Mouse (Mus musculus) gastrocnemius, adult 18-20 months (tissue): ENCODE results near the gene Sox14. TPM values are rescaled to one million over a fixed set of nuclear protein-coding genes. Genes with fewer than 3 reads are reported as not detected.

Source experiments
- DNase-seq: peaks from one replicate; pipeline ENCODE4 v3.0.0; 2021; ENCODE audit warnings: low spot score
- long read RNA-seq, 2 experiments: library from polyadenylated mRNA; stranded (forward); transcript quantifications; one replicate each; pipeline ENCODE4 v2.0.0; 2021
- total RNA-seq, 2 experiments: library from RNA; stranded (reverse); gene quantifications; 2 replicates each; pipeline ENCODE4 v1.2.3; 2021

Gene Sox14
- total RNA-seq: not detected
- long read RNA-seq, experiment 1: 0 reads
- long read RNA-seq, experiment 2: 0 reads

DNA sequence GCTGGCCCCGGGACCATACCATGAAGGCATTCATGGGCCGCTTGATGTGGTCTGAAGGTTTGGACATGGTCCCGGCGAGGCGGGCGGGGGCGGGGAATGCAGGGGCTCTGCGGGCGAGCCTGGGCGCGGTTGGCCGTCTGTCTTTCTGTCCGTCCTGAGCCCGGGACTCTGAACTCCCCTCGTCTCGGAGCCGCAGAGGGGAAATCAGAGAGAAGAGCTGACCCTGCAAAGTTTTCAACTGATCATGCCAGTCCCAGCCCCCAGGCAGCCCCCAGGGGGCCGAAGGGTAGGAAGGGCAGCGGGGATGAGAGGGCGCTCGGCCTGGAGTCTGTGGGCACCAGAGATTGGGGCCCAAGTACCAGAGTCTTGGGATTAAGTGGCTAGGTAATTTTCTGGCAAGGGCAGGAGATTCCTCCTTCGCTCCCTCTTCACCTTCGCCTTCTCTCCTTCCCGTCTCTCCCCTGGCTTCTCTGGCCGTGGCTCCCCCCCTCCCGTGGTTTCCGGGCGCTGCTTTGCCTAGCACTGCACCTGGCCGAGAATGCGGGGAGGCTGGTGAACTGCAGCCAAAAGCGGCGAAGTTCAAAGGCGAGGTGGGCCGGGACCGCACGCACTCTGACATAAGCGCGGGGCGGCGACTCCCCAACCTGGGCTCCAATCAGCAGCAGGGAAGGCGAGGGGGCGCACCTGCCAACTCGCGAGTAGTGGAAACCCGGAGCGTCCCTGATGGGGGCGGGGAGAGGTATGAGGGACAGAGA lies at the start of gene Sox14:
TSS of gene Sox14 (minus strand) at position 553 of the 755 bp plus-strand sequence.
- no peak for DNase-seq

DNA sequence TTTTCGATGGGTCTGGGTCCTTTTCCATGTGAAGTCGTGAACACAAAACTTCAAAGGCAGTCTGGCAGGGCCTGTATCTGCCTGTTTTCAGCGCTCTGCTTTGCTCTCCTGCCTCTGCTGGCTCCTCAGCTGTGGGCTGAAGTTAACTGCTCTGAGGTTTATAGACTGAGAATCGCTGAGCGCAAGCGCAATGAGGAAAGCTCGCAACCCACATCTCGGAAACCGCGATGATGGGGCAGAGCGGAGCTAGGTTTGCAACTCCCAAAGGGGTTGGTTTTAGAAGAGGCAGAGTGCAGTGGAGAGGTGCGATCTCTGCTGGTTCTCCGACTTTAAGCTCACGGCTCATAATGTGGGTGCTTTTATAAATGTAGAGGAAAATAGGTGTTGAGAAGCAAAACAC lies 3.3 kb upstream of the Sox14 start:
- no peak for DNase-seq

DNA sequence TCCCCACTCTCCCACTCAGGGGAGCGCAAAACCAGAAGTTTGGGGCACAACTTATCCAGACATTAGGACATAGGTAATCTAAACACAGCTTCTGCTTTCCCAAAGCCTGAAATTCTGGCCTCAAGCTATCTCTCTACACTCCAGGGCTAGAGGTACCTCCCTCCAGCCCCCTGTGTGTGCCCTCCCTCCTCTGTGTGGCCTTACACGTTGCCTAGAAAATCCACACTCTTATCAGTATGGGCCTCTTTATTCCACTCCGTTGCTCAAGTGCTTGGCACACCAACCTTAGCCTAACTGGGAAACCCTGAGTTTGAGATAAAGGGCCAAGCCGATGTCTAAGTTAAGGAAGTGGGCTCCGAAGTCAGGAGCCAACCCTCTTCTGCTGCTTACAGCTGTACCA lies 2.6 kb upstream of the Sox14 start:
- DNase-seq: no peak

DNA sequence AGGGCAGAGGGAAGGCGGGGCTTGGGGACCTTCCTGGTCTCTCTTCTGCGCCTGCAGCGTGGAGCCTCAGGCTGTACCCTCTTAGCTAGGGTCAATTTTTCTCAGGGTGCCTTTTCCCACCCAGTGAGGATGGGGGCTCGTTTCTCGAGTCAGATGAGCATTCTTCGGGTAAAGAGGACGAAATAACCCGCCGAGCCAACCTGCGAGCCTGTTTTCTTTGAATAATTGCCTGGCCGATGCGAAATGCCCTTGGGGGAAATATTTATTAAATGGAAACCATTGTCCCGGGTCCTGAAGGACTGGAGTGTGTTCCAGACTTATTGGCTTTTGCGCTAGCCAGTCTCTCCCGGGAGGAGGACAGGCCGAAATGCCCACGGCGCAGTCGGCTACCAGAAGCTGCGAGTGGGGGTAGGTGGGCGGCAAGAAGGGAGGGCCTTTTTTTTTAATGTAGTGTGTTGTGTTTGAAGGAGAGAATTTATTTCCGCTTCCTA lies 1.1 kb upstream of the Sox14 start:
- no peak for DNase-seq

DNA sequence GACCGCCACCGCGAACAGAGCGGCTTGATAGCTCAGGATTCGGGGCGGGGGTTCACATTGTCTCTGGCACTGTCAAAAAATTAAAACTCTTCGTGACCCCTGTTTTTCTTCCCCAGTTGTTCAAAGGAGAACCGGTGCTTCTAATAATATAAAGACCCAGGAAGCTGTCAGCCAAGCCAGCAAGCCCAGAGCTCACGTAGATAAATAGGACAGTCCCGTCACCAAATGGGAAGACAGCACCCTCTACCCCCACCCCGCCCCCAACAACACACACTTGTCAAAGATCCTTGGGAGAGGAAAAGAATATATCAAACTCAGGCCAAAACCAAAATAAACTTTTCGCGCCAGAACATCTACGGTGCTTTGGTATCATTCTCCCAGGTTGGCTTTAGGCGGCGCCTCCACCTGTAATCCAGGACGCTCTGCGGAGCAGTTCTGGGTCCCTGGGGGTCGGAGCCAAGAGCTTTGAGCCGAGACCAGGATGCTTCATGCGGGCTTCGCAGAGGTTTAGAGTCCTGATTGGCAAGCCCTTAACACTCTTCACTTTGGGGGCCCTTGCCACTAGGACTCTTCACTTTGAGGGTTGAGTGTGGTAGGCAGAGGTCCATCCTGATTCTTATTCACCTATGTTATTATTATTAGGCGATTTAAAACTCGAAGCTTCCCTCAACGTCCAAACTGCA lies 544 bp upstream of the Sox14 start:
- DNase-seq: no peak

DNA sequence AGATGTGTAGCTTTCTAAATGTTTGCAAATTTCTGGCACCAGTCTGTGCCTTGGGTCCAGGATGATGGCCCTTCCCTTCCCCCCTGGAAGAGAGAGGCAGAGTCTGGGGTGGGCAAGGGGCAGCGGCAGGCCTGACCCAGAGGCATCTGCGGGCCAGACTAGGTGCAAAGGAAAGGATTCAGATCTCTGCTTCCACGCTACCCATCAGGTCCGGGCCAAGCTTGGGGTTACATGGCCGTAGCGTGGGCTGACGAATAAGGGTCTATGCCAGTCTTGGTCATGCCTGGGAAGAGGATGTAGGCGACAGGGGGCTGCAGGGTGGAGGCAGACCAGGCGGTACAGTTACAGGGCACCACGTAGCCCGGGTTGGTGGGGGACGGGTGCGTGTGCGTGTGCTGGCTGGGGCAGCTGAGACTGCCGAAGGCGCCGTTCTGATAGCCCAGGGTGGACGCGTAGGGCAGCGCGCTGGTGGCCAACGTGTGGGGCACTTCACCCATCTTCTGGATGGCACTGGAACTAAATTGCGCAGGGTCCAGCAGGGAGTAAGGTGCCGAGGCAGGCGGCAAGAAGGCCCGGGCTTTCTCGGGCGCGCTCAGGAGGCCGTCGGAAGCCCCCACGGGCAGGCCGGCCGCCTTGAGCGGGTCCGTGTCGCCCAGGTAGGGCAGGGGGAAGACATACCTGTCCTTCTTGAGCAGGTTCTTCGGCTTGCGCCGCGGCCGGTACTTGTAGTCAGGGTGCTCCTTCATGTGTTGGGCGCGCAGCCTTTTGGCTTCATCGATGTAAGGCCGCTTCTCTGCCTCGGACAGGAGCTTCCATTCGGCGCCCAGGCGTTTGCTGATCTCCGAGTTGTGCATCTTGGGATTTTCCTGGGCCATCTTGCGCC lies 994 bp downstream of the Sox14 start:
- no peak for DNase-seq

DNA sequence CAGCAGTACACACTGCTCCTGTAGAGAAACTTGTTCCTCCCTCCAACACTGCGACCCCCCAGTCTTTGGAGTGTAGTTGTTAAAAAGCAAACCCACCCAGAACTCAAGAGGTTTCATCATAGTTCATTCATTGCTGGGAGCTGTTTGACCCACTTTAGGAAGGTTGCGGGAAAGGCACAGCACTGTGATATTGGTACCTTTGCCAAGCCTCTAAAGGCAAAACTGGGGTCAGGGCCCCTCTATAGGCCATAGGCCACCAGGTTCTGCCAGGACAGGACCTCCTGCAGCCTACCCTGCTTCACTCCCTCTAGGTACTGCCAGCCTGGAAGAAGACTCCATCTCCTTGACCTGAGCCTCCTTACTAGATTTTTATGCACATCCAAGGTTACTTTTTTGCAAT lies 2.2 kb downstream of the Sox14 start:
- DNase-seq: no peak

DNA sequence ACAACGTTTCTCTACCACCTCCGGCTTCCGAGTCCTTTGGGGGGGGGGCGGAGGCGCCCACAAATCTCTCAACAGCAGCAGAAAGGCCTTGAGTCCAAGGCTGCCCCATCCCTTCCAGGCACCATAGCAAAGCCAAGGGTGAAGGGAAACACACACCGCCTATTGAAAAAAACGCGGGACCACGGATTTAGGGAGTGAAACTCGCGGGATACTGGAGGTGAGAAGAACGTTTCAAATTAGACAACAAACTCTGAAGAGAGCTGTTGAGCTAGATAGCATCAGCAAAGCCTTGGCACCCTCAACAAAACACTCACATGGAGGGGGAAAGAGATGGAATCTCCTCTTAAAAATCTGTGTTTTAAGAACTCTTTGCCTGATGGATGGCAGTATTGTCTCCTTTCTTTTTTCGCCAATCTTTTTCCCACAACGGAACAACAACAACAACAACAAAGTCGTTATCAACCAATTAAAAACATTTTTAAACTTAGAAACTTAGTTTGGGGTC lies 2.8 kb downstream of the Sox14 start:
- no peak for DNase-seq

DNA sequence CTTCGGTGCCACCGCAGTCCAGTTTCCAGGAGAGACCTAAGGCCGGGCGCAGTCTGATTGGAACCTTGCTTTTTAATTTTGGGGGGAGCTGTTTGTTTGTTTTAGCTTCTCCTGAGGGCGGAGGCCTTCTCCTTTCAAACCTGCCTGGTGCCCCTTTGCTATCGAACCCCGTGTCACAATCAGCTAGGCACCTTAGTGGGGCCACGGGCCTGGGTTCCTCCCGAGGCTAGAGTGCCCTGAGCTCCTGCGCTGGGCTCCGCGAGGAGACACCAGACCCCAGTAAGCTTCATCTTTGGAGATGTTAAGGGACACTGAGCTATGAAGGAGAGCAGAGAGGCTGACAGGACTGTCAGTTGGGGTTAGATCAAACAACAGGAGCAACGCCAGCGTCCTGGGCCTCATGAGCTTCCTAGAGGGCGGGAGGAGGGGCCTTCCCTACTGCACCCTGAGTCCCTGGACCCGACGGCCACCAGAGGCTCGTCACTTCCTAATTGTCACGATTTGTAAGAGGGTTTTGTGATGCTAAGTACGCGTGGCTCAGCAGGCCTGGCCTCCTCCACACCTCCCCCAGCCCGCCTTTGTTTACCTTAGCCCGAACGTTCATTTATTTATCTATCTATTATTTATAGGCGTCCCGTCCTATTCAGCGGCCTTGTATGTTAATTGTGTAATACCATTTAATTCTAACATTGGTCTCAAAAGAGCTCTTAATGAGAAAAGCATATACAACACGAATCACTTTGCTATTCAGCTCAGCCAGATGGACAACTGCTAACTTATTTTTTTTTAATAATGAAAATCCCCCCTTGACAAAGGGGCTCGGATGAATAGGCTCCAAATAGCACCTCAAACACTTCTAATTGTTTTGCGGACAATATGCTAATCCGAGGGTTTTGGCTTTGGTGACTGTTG lies 3.5 kb downstream of the Sox14 start:
- DNase-seq: no peak

DNA sequence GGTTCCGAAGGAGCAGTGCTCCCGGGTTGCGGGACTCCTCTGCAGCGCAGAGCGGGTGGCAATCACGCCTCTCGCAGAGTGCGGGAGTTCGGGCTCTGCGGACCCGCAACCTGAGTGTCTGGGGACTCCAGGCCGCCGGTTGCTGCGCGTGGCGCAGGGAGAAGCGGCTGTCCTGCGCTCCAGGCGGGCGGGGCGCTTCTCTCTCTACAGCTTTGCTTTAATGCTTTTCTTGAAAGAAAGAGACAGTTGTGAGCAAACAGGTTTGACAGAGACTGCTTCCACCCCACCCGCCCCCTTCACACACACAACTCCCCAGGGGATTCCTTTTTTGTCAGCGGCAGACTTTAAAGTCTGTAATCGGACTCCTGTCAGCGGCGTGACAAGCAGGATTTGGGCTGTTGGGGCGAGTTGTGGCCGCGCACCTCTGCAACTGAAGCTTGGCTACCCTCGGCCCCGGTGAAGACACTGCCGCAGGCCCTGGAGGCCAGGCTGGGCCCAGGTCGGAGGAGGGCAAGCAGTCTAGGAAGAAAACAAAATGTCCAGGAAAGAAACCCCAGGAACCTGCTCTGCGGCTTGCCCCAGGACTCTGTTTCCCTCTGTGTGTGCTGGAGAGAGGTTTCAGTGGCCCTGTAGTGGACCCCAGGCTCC lies 4.3 kb downstream of the Sox14 start:
- no peak for DNase-seq

DNA sequence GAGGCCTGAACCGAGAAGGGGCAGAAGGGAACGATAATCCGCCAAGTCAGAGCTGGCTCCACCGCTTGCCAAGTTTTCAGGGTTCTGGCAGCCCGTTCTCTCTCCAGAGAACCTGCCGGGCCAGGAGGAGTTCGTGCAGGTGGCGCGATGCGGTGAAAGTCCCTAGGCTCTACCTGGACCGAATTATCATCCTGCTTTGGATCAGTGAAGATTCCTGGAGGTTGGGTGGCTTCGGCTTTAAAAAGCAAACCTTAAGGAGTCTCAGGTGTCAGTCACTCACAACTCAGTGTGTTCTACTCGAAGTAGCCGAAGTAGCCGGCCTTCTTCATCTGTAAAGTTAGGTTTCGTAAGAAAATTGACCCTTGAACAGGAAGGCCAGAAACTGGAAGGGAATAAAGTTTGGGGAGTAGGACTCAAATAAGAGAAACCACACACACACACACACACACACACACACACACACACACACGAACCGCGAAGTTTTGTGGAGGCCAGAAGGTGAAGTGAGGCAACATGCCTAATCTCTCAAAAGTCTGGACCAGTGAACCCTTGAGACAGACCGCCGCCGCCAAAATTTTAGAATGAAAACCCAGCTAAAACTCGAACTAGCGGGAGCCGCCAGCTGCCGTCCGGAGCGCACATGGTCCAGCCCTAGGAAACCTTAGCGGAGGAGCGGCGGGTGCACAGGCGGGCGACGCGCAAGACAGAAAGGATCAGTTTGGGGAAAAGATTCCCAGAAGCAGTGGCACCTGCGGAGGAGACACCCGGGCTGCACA lies 5.0 kb downstream of the Sox14 start:
- no peak for DNase-seq

DNA sequence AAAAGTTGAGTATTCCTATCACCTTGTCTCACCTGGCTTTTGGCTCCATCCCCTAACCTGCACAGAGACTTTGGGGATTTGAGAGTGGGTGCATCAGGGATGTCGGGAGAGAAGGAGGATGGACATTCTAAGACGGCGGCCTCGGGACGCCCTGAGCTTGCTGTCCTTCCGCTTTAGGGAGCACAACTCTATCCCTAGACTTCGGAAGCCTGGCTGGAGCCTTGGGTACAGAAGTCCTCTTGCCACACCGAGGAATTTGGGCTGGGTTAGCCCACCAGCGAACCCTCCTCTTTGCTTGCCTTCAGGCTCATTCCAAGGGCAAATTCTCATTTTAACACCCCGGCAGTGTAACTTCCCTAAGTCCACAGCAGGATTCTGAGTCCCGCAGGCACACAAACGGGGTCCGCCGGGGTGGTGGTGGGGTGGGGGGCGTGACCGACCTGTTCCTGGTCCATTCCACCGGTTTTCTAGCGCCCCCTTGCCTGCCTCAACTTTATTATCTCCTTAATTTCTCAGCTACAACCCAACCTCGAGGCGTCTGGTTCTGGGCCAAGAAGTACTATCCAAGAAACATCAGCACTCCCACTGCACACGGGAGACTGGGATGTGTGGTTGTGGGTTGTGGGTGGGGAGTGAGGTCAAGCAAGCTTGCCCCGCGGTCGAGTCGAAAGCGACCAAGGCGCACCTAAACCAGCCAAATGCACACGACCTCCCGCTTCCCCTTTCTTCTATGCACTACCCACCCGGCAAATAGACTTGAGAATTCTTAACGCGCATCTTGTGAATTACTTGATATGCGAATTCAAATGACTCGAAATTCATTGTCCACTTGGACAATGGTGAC lies 5.8 kb downstream of the Sox14 start:
- no peak for DNase-seq

DNA sequence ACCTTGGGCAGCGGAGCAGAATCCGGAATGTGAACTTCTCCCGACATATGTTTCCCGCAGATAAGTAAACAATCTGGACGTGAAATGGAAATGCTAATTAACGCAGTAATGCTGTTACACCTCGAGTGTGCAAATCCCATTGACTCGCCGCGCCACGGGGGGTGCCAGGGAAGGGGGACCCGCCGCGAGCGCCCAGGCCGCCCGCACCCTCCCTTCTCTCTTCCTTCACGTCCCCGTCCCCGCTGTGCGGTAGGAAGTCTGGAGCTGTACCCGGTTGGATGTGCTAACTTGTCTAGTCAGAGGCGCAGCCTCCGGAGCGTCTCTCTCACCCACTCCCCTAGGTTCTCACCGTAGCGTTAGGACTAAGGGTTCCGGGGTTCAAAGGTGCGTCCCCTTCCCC lies 6.7 kb downstream of the Sox14 start:
- DNase-seq: no peak

DNA sequence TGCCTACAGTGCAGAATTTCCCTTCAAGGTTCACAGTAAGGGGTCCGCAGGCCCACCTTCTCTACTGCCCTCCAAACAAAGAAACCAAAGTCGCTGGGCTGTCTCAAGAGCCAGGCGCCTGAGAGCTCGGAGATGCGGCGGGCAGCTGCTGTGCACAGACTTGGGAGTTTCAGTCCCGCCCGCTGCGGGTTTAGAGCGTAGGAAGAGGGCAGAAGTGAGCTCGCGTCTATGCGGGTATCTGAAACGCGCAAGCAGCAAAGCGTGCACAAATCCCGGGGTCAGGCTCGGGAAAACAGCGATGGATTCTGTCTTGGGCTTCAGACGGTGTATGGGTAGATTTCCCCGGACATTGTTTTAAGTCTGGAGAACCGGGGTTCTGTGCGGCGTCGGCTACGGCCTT lies 7.4 kb downstream of the Sox14 start:
- DNase-seq: no peak

DNA sequence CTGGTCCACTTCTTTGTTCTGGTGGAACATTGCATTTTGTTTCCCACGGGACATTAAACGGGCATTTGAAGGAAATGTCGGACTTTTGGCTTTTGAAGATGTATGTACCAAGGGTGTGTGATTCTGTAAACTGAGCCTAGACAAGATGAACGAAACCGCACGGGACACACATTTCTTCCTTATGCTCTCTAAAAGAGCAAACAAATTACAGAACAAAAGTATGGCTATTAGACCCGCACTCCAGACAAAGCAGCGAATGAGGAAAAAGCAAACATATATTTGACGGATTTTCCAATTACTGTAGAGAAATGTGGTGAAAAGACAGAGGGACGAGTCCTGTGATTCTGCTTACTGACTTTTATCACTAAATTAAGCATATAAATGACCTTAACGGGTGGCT lies 7.9 kb downstream of the Sox14 start:
- no peak for DNase-seq

DNA sequence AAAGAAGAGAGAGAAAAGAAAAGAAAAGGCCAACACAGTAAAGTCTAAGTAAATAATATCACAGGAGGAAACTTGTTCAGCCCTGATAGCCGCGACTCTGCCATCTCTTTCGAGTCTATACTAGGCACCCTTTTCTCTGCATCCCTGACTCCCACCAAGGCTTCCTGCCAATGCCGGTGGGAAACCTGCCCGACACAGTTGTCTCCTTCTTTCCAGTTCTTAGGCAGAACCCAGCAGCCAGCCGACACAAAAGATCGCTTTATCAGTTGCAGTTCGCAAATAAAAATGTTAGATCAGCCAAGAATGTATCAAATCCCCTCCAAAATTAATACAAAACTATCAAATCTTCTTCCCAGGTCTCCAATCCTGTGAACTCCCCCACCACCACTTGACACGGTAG lies 13.0 kb downstream of the Sox14 start:
- no peak for DNase-seq

DNA sequence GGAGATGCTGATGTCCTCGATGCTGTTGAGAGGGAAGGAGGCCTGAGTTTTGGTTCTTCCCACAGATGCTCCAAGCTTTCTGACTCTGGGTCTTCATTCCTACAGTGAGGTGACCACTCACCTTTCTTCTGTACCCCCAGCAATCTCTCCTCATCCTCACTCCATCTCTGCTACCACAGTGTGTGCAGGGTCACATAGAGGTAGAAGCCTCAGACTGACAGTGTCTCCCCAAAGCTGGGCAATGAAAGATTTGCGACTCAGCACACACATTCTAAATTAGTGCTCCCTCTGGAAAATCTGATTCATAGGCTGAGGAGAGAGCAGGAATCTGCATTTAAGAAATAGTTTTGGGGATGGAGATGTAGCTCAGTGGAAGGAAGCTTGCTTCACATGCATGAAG lies 21.5 kb downstream of the Sox14 start:
- no peak for DNase-seq

DNA sequence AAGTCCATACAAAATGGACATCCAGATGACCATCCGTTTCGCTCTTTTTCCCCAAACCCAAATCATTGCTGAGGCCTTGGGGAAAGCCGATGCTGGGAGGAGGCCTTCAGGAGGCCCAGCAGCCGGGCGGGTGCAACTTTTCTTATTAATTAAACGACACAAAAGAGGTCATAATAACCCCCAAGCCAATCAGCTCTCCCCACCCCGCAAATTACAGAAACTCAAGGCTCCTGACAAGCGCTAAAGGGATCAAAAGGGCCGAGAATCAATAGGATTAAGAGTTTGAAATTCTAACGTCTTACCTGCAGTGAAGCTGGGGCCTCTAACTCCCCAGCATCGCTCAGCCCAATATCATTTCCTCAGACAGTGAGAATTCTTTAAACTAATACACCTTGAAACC lies 22.6 kb downstream of the Sox14 start:
- no peak for DNase-seq

DNA sequence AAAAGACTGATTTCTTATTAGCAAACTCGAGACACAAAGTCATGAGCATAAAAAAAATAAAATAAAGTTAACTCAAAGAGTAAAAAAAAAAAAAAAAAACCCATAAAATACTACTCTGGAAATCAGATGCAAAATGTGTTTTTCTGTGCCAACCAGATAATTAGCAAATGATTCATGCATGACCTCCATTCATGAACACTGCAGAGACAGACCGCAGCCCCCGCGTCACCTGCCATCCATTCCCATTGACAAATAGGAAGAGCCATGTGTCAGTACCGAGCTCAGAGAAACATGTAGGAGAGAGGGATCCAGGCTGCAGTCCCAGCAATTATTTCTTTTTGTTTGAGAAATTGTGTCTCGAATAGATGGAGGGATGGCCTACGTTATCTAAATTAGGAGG lies 25.6 kb downstream of the Sox14 start:
- DNase-seq: no peak
